In the genomic region with DNA sequence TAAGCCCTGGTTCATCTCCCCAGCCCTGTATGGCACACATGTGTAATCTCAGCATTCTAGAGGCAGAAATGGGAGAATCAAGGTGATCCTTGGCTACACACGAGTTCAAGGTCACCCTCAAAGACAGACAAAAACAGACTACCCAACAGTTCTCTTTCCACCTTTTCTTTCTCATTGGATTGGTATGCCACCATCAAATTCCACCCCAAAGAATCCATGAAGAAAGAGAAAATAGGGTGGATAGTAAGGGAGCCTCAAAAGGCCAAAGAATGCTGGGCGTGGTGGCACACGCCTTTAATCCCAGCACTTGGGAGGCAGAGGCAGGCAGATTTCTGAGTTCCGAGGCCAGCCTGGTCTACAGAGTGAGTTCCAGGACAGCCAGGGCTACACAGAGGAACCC, we compare ENCODE assay signal across 3 mouse cellular contexts. TPM values are rescaled to one million over a fixed set of nuclear protein-coding genes. Genes with fewer than 3 reads are reported as not detected.
"Had no signal": no experiment of that assay in that cellular context is flagged by ENCODE, and none has a peak within 500 bp of the region (broad histone marks: within the 10 kb centered on the region; RNA-seq: fewer than 3 reads in every experiment).

No protein-coding gene starts in this region.

RNA-seq across cellular contexts. Expression of gene Sh2d2a, which starts 17.6 kb away (rescaled TPM):
- polyA plus RNA-seq: neural tube, embryonic 13.5 days; neural tube, embryonic 14.5 days; neural tube, embryonic 15.5 days had no signal
